Mouse (Mus musculus) left cerebral cortex, adult 8-10 months (tissue): ENCODE data around the gene Gdf3. TPM values are rescaled to one million over a fixed set of nuclear protein-coding genes. Genes with fewer than 3 reads are reported as not detected.
"Not testable (repeated sequence)": the region's sequence is repeated elsewhere in the genome, so short reads cannot be mapped to it uniquely, and the experiment has no call there.

Source experiments
- DNase-seq, 2 experiments: peaks; one replicate each; pipeline ENCODE4 v3.0.0; 2022; ENCODE audit warnings: low spot score in 2 of 2
- total RNA-seq, 4 experiments: library from RNA; stranded (reverse); gene quantifications; 2 replicates each; pipeline ENCODE4 v1.2.4; 2022

Gdf3 gene
- total RNA-seq, 4 experiments from 2014 or later, result not detected

DNA sequence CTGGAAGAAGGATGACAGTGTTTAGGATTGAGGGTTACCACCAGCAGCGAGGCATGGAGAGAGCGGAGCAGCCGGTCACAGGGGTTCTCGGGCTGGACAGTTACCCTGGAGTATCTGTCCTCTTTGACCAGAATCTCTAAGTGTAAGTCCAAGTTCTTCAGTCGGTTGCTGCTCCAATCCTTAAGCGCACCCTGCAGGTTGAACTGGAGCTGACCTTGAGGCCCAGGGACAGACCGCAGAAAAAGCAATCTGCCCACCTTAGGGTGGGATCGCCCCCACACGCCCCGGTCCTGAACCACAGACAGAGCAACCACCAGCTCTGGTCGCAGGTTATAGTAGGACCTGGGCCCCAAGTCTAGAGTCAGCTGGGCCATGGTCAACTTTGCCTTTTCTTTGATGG is 3.2 kb downstream of the Gdf3 start:
- no peak for DNase-seq

DNA sequence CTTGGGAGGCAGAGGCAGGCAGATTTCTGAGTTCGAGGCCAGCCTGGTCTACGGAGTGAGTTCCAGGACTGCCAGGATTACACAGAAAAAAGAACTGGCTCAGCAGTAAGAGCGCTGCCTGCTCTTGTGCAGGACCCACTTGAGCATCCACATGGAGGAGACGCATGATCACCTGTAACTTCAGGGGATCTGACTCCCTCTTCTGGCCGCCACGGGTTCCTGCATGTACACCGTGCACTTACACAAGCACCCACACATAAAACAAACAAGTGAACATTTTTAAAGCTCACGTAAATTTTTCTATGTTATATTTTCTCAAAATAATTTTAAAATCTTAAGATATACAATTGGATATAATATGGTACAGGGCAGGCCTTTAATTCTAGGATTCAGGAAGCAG is 4.4 kb downstream of the Gdf3 start:
- DNase-seq, result no peak

DNA sequence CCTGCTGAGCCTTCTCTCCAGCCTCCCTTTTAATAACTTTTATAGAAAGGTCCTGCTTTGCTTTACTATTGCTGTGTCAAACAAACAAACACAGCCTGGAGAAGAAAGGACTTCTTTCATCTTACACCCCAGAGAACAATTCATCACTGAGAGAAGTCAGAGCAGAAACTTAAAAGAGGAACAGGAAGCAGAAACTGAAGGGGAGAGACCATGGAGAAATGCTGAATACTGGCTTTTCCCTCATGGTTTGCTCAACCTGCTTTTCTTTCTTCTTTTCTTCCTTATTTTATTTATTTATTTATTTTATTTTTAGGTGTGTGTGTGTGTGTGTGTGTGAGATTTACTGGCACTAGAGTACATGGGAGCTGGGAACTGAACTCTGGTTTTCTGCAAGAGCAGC is 5.6 kb downstream of the Gdf3 start:
- DNase-seq, result no peak

DNA sequence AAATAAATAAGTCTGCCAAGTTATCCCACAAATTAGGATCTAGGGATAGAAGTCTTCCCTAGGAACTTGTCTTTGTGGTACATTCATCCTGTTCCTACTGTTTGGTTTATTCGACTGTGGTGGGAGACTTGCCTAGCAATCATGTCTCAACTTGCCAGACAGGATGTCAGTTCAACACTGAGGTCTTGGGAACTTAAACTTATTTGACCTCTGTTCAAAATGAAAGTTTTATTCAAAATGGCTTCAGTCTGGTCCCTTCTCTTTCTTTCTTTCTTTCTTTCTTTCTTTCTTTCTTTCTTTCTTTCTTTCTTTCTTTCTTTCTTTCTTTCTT is 6.9 kb downstream of the Gdf3 start:
- DNase-seq, result no peak

DNA sequence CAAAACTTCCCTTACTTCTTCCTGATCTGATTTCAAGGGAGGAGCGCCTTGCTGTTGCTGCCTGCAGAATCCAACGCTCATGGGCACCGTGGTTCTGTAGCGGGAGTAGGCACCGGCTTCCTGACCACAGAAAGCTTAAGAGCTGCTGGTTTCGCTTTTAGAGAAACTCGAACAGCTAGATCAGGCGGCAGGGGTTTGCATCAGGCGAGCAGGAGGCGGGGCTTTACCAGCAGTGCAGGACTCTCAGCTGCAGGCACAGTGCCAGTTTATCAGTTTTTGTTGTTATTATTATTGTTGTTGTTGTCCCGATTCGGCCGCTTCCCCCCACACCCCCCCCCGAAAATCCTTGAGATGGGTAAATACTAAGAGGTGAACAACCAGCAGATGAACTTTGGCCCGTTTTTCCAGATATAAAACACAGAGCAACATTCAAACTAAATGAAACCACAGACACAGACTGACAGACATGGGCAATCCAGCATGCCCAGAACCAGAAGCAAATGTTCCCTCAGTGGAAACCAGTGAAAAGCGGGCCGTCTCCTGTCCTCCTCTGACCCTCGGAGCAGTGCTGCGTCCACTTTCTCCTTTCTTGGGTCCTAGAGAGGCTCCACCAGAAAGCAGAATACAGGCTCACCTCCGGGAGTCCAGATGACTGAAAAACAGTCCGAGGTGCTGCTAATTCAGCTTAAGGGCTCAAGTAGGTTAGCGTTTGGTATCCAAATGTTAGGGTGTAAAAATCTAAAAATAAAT is 7.5 kb downstream of the Gdf3 start, which contains the start of gene Apobec1:
Gene Apobec1 (minus strand): TSS at position 203 of the 750 bp plus-strand sequence.
- peak; percentile 6 to 28 for DNase-seq

DNA sequence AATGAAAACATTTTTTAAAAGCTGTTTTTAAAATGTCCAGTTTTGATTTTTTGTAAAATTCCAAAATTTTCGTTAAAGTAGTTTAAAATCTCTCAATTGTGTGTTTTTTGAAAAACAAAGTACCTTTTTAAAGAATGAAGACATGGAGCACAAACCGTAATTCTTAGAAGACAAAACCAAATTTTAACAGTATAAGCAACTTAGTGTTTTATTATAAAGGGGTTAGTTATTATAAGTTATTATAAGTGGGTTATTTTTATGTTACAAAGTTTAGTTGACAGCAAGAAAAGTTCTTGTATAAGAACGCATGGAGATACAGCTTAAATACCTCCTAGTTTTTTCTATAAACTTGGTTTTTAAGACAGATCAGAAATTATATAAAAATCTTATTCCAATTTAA is 8.3 kb downstream of the Gdf3 start:
- DNase-seq, result no peak

DNA sequence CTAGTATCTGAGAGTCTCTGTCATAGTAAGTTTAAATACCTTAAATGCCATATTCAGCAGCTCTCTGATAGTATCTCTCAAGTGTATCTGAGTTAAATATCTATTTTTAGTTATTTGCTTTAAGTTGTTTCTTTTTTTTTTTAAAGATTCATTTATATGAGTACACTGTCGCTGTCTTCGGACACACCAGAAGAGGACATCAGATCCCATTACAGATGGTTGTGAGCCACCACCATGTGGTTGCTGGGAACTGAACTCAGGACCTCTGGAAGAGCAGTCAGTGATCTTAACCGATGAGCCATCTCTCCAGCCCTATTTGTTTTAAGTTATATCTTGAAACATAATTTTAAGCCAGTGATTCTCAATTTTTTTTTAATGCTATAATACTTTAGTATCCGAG is 8.9 kb downstream of the Gdf3 start:
- DNase-seq, result no peak

DNA sequence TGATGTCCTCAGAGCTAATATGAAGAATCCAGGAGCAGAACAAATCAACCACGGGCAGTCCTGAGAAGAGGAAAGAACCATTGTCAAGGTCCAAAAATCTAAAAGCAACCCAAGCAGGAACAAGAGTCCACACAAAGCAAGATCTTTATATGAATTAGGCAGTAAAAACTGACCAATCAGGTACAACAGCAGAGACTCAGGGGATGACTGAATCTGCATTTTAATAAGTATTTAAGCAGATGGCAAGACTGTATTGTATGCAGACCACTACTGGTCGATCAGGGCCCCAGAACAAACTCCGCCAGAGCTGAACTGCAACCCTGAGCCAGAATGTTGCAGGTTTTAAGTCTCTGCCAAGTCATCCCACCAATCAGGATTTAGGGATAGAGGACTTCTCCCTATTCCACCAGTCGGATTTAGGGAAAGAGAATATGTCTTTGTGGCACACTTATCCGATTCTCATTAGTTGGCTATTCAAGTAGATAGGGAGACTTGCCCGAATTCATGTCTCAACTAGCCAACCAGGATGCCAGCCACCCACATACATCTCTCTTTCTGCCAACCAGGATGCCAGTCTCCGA is 9.7 kb downstream of the Gdf3 start:
- DNase-seq, result no peak

DNA sequence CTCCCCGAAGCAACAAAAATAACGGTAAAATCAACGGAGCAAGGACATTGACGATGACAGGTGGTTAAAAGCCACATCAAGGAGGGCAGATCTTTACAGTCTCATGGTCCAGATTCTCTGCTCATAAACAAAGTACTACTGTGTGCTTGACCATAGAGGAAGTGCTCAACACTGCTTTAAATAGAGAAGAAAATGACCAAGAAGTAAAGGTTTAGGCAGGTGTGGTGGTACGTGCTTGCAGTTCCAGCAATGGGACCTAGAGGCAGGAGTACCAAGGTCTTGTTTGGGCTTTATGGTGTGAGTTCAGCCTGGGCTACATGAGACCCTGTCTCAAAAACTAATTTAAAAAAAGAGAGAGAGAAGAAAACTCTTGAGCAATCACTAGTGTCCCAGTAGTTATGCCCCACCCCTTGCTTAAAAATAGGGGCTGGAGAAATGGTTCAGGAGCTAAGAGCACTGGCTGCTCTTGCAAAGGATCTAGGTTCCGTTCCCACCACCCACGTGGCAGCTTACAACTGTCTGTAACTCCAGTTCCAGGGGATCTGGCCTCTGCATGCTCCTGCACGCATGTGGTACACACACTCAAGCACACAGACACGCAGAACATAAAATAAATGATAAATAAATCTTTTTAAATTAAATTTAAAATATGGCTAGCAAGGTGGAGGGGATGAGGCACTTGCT is 10.7 kb downstream of the Gdf3 start:
- DNase-seq, result no peak

DNA sequence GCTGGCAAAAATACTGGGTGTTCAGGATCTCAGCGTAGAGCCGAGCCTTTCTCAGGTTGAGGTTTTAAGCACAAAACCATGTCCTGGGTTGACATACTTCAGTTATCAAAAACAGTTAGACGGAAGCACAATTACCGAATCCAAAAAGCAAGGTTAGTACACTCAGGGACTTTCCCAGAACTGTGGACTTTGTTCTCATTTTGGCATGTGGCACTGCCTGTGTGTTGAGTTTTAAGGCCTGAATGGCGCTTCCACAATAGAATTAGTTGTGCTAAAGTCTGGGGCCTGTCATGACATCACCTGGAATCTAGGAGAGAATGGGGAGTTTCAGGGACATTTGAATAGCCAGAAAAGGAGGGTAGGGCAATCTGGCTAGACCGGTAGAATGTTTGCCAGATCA is 11.5 kb downstream of the Gdf3 start:
- DNase-seq, result no peak

DNA sequence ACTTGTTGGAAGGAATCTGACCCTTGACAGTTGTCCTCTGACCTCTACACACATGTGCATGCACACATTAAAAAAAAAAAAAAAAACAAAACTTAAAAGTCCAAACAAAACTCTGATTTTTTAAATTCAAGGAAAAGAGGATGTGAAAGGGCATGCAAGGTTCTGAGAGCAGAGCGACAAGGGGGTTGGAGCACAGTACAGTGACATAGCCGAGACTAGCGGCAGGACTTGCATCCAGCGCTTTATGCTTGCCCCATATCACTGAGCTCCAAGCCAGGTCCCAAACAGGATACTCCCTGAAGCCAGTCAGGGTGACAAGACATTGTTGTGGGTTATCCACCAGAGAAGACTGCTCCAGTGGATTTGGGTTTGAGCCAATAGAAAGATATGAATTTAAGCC is 11.9 kb downstream of the Gdf3 start:
- DNase-seq, result no peak

DNA sequence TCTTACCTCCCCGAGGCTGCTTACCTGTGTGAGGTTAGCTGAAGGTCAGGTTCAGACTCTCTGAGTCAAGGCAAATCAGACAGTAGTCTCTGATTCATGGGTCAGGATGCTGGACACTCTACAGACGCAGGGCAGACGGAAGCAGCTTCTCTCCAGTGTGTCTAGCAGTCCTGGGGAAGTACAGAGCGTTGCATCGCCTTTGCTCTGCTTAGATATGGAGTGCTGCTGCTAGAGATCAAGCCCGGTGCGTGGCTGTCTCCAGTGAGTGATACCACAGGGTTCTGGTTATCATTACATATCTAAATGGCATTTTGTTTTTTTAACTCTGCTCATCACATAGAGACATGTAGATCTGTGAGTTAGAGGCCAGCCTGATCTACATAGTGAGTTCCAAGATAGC is 13.3 kb downstream of the Gdf3 start:
- no peak for DNase-seq

DNA sequence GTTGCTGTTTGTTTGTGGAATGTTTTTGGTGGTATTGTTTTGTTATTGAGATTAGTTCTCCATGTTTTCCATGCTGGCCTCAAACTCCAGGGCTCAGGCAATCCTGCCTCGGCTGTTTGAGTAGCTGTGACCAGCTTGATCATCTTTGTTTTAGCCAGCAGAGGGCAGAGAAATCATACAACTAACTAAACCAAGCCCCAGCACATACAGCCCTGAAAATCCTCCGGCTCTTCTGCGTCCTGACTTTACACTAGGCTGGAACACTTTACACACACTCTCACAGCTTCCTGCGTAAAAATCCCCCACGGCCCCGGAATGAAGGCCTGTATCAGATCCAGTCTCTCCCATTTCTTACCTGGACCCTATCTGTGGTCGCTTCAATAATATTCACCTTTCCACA is 14.2 kb downstream of the Gdf3 start:
- no peak for DNase-seq

DNA sequence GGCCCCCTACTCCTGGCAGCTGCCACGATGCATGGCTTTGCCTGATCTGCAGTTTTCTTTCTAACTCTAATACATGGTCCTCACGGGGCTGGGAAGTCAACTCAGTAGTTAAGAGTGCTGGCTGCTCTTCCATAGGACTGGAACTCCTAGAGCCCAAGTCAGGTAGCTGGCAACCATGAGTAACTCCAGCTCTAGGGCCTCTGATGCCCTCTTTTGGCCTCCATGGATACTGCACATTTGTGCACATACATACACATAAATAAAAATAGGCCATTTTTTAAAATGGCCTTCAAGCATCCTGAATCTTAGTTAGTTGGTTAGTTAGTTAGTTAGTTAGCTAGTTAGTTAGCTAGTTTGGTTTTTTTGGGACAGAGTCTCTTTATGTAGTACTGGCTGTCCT is 17.0 kb downstream of the Gdf3 start:
- no peak for DNase-seq

DNA sequence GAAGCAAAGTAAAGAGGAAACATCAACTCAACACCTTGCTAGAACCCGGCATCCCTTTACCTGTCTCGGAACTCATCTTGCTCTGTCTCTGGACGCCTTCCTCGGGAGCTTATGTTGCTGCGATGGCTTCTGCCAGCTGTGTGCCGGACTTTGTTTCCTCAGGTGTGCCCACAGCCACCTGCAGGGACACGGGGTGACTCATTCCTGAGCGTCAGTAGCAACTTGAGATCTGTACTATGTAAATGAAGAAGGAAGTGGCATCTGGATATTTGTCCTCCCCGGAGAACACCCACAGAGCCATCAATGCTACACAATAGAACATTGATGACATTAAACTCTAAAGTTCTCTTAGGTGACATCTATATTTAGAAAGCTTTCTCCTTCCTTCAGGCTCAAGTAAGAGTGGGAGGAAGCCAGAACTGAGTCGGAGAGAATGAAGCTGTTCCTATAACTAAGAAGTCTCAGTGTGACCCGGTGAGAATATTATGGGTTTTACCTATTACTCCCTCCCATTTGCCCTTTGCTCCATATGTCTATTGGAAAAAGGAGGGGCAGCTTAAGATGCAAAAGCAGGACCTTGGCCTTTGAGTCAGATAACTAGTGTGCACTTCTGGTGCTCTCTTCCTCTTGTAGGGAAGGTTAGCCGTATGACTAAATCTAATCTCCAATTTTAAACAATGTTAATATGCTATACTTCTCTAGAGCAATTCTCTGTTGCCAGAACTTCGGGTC is 18.7 kb downstream of the Gdf3 start:
- DNase-seq, result no peak

DNA sequence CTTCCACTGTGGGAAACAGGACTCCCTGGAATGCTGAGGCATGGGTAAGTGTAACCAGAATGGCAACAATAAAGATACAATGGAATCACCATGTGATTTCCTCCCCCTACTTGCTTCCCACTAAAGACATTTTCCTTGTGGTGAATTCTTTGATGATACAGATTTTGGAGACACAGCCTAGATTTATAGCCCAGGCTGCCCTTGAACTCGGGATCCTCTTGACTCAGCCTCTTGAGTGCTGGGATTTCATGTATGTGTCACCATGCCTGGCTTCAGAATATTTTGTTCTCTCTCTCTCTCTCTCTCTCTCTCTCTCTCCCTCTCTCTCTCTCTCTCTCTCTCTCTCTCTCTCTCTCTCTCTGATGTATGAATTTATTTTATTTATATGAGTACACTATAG is 30.8 kb downstream of the Gdf3 start:
- no peak for DNase-seq

DNA sequence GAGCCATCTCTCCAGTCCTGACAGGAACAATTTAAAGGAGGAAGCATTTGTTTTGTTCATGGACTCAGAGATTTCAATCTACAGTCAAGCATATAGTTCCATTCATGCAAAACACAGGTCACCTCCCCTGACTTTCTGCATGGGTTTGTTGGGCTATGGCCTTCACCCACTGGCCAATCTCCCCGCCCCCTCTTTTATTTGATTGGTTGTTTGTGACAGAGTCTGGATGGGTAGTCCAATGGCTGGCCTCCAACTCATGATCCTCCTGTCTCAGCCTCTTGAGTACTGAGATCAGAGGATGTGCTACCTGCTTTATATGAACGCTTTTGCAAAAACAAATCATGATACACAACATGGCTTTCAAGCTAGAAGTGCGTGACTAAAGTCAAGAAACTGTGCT is 32.9 kb downstream of the Gdf3 start:
- no peak for DNase-seq

DNA sequence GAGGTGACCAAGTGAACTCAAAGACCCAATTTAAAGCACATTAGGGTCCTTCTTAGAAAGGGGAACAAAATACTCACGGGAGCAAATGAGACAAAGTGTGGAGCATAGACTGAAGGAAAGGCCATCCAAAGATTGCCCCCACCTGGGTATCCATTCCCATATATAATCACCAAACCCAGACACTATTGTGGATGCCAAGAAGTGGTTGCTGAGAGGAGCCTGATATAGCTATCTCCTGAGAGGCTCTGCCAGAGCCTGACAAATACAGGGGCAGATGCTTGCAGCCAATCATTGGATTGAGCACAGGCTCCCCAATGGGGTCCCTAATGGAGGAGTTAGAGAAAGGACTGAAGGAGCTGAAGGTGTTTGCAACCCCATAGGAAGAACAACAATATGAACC is 34.9 kb downstream of the Gdf3 start:
- not testable (repeated sequence) for DNase-seq

DNA sequence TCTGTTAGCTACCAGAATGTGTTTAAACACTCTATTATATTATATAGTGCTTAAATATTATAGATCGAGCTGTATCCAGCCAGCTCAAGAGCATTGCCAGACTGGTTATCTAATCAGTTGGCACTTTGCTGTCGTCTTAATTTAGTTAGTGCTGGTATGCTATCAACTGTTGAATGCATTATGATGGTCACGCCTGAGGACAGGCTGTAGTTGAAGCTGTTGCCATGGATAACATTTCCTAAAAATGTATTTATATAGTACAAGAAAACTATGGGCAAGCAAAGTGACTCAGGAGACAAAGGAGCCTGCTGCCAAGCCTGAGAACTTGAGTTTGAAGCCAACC is 38.3 kb downstream of the Gdf3 start:
- DNase-seq, result peak in 1 of 2 experiments; percentile 12

DNA sequence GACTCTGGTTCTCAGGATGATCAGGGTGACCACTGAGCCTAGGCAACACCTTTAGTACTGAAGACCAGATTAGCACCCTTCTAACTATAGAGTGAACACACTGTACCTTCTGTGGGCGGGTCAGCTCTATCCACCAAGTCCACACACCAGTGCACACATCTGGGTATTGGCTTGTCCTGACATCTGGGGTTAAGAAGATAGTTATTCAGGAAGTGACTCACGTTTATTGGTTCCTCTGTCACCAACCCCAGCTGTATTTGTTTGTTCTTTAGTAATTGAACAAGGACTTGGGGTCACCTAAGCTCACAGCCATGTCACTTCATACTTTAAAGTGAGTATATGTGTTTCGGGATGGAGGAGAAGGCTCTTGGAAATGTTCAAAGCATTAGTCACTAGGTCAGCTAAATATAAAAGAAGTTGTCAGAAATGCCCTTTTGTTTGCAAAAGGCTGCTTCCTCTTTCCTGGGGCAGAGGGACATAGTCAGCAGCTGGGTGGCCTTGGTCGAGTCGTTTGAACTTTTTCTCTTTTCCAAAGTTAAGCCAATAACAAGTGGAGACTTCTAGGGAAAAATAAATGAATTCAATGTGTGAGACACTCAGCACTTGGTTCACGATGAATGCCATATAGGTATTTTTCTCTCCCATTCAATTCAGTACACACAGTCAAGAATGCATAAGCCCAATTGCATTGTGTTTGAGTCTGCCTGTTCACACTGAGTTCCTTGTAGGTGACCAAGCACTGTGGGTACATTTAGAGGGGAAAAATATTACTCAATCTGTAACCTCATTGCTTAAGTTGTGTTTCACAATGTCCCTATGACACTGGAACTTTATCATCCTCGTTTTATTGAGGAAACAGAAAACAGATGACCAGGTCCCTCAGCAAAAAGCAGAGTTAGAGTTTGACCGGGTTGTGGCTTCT is 38.9 kb downstream of the Gdf3 start:
- no peak for DNase-seq

DNA sequence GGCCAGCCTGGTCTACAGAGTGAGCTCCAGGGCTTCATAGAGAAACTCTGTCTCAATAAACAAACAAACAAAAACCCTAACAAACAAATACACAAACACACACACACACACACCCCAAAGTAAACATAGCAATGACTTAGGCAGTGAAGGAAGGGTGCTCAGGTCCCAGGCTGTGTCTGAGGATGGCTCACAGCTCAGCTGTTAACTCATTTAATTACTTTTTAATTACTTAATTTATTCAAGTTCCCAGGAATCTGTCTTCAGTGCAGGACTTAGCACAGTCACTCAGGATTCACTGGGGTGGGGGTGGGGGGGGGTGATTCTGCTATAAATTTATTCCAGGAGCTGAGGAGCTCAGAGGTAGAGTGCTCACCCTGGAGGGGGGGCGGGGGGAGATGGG is 40.1 kb downstream of the Gdf3 start:
- DNase-seq, result no peak
